Mouse (Mus musculus) liver, embryonic 11.5 days (tissue): ENCODE measurements at regions not wholly inside any gene's neighbourhood (a gene's known extent, or its start where the extent isn't known, plus 50 kb on each side); places are given as distances from the start of the nearest gene placed in this dataset.
A peak's percentile ranks its signal among the peaks of the same experiment; 100 is the strongest.

Source experiments
- ATAC-seq: fragments of 200-750 bp; cut with Nextera tagmentation; replicated peaks from 2 replicates; pipeline ENCODE4 v1.8.0; 2017; ENCODE audit warnings: moderate number of reproducible peaks, mild to moderate bottlenecking, moderate TSS enrichment, moderate library complexity; ENCODE audit not compliant: low FRiP score
- DNase-seq: peaks from one replicate; pipeline ENCODE4 v3.0.0-alpha.2; 2017; ENCODE audit warnings: low spot score
- H3K27ac ChIP-seq: fragments of 300-500 bp; sonication (generic); 2 replicates; pipeline ENCODE4 v1.5.1; 2014; ENCODE audit warnings: mild to moderate bottlenecking, low read depth, low read length, control low read depth
- H3K27me3 ChIP-seq: fragments of 300-500 bp; sonication (generic); replicated peaks from 2 replicates; pipeline ENCODE4 v1.6.1; 2014; ENCODE audit warnings: low read length, mixed read lengths; ENCODE audit not compliant: control insufficient read depth, insufficient read depth
- H3K36me3 ChIP-seq: fragments of 300-500 bp; sonication (generic); 2 replicates; pipeline ENCODE4 v1.6.1; 2014; ENCODE audit warnings: mild to moderate bottlenecking, low read length, moderate library complexity, mixed read lengths; ENCODE audit not compliant: control insufficient read depth, insufficient read depth
- H3K4me1 ChIP-seq: fragments of 300-500 bp; sonication (generic); replicated peaks from 2 replicates; pipeline ENCODE4 v1.6.1; 2014; ENCODE audit warnings: low read length, mixed read lengths; ENCODE audit not compliant: control insufficient read depth, insufficient read depth
- H3K4me2 ChIP-seq: fragments of 300-500 bp; sonication (generic); 2 replicates; pipeline ENCODE4 v1.6.1; 2014; ENCODE audit warnings: mild to moderate bottlenecking, control low read depth, moderate library complexity
- H3K4me3 ChIP-seq: fragments of 300-500 bp; sonication (generic); 2 replicates; pipeline ENCODE4 v1.5.1; 2014; ENCODE audit warnings: low read depth, low read length, control low read depth
- H3K9ac ChIP-seq: fragments of 300-500 bp; sonication (generic); 2 replicates; pipeline ENCODE4 v1.6.1; 2014; ENCODE audit warnings: low read depth, low read length, control low read depth
- H3K9me3 ChIP-seq: fragments of 300-500 bp; sonication (generic); 2 replicates; pipeline ENCODE4 v1.6.1; 2016; ENCODE audit warnings: low read length, inconsistent platforms, mixed read lengths; ENCODE audit not compliant: control insufficient read depth
- WGBS: fragments of 180-500 bp; shearing (Covaris S2); extraction: QIAGEN DNeasy Blood & Tissue Kit; methylation state at CpG from one replicate; pipeline ENCODE4 v1.1.7; 2014; 5-methylcytosine and 5-hydroxymethylcytosine counted together

DNA sequence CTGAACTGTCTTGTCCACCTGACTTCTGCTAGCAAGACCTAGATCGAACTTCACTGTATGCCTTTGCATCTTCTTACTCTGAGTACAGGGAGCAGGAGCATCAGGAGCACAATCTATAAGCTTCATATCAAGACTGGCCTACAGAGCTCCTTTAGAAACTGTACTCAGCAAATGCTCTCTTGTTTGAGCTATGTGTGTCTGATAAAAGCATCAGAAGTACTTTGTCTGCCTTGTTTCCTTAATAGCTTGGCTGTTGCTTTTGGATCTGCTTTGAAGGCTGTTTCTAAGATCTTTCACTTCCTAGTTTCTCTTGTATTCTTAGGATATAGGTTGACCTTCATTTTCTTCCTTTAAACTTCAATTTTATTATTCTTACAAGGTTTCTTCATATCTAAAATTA, 175.3 kb upstream of the Cypt12 start:
- ATAC-seq (no peak), DNase-seq (no peak)
- Histone ChIP-seq H3K4me1 (no peaks in the 10 kb centered on the region), H3K9ac (no peak overlapping the region), H3K4me2 (no peak overlapping the region), H3K4me3 (no peak overlapping the region), H3K27me3 (no peaks in the 10 kb centered on the region), H3K9me3 (no peaks in the 10 kb centered on the region), H3K27ac (no peak overlapping the region), H3K36me3 (no peaks in the 10 kb centered on the region)
- WGBS, result 71% methylated on average over 1 of the region's 1 CpGs

DNA sequence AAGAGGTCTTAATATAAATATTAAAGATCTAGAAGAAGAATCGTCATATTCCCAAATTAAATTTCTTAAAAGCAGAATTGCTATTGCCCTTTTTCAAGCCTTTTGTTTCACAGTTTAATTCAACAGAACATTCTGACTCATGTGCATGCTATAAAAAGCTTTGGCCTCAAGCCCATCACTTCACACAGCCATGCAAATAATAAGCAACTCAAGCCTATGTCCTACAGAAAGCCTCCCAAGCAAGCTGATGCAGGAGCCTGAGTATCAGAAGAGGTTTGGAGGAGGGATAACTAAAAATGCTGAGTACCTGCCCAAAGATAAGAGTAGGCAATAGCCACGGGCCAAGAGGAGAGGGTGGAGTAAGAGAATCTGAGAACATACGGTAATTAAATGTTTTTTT, 169.1 kb upstream of the Cypt12 start:
- H3K9me3 ChIP-seq, result no peaks in the 10 kb centered on the region
- WGBS, result 65% methylated on average over 3 of the region's 3 CpGs
- ATAC-seq, result no peak
- H3K4me2 ChIP-seq, result no peak overlapping the region
- H3K27me3 ChIP-seq, result no peaks in the 10 kb centered on the region; the same call in 1 of the 2 replicates
- H3K4me1 ChIP-seq, result no peaks in the 10 kb centered on the region
- no peak overlapping the region for H3K27ac ChIP-seq
- H3K36me3 ChIP-seq, result no peaks in the 10 kb centered on the region
- H3K4me3 ChIP-seq, result no peak overlapping the region
- no peak overlapping the region for H3K9ac ChIP-seq
- no peak for DNase-seq

DNA sequence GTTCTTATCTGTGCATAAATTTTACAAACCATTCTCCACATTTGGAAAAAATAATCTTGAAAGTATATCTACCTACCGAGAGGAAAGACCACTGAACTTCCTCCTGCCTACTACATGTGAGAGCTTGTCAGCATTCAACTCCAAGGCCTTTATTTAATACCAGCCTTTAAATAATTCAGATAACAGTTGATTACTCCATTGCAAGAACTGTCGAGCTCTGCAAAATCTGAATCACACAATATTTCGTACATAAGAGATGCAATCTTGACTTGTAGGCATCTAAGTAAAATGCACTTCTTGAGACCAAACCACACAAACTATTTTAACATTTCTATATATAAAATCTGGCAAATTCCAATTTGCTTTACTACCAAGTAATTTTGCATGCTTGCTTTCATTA, 164.1 kb upstream of the Cypt12 start:
- Histone ChIP-seq H3K4me2 (no peak overlapping the region), H3K9me3 (no peaks in the 10 kb centered on the region), H3K27ac (no peak overlapping the region), H3K4me1 (peaks cover 4% of the 10 kb centered on the region; the same call in 1 of the 2 replicates), H3K27me3 (peaks cover 41% of the 10 kb centered on the region), H3K4me3 (no peak overlapping the region), H3K9ac (no peak overlapping the region), H3K36me3 (no peaks in the 10 kb centered on the region)
- WGBS, result 67% methylated on average over 3 of the region's 3 CpGs
- ATAC-seq (no peak), DNase-seq (no peak)

- Histone ChIP-seq H3K4me1 (peaks cover 4% of the 10 kb centered on the region; the same call in 1 of the 2 replicates), H3K27me3 (peaks cover 46% of the 10 kb centered on the region), H3K36me3 (no peaks in the 10 kb centered on the region), H3K27ac (no peak overlapping the region), H3K9ac (no peak overlapping the region), H3K4me2 (no peak overlapping the region), H3K4me3 (no peak overlapping the region), H3K9me3 (no peaks in the 10 kb centered on the region)
- 45% methylated on average over 3 of the region's 3 CpGs for WGBS
- no peak for ATAC-seq
- DNase-seq, result no peak
Measured at GRCm38 (mm10) chr3:17784587-17784986, 163.6 kb upstream of the Cypt12 start.

GRCm38 (mm10) chr3:17785106-17786022, 162.8 kb upstream of the Cypt12 start:
- Histone ChIP-seq H3K27ac (no peak overlapping the region), H3K4me2 (peak overlapping the region; percentile 63), H3K4me3 (peak overlapping the region; percentile 43), H3K9ac (no peak overlapping the region), H3K36me3 (no peaks in the 10 kb centered on the region), H3K9me3 (no peaks in the 10 kb centered on the region), H3K27me3 (peaks cover 53% of the 10 kb centered on the region), H3K4me1 (peaks cover 4% of the 10 kb centered on the region; the same call in 1 of the 2 replicates)
- 9% methylated on average over 21 of the region's 21 CpGs for WGBS
- DNase-seq (no peak), ATAC-seq (no peak)

DNA sequence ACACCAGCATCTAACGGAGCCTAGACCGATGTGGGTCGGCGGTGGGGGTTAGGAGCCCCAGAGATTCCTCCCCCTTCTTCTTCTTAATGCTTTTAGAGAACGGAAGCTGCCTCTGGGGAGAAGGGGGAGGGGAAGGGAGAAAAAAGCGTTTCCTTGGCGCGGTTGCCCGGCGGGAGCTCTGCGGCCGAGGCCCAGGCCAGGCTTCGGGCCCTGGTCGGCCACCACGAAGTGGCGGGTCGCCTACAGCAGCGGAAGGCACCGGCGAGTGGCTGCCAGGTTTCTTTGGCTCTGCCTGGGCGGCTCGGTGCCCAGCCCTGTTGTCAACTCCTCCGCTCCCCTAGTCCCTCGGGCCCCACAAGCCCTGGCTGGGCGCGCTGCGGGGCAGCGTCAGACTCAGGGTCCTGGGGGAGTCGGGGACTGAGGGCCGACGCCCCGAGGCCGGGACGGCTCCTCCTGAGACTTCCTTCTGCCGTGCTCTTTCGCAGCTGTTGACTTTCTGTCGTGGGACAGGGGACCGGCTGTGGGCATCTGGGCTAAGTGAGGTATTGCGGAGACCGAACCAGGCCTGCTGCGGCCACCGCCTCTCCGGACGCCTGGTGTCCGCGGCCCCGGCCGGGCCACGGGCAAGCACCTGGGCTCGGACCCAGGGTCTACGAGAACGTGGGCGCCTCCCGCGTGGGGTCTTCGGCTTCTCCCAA, 162.0 kb upstream of the Cypt12 start:
- 1% methylated on average over 37 of the region's 56 CpGs for WGBS
- DNase-seq (peak; percentile 46), ATAC-seq (peak; percentile 36; the same call in 1 of the 2 replicates)
- Histone ChIP-seq H3K4me2 (peak overlapping the region; percentile 63), H3K9me3 (no peaks in the 10 kb centered on the region), H3K4me1 (peaks cover 4% of the 10 kb centered on the region; the same call in 1 of the 2 replicates), H3K9ac (no peak overlapping the region), H3K36me3 (no peaks in the 10 kb centered on the region), H3K4me3 (peak overlapping the region; percentile 43), H3K27me3 (peaks cover 60% of the 10 kb centered on the region), H3K27ac (no peak overlapping the region)

DNA sequence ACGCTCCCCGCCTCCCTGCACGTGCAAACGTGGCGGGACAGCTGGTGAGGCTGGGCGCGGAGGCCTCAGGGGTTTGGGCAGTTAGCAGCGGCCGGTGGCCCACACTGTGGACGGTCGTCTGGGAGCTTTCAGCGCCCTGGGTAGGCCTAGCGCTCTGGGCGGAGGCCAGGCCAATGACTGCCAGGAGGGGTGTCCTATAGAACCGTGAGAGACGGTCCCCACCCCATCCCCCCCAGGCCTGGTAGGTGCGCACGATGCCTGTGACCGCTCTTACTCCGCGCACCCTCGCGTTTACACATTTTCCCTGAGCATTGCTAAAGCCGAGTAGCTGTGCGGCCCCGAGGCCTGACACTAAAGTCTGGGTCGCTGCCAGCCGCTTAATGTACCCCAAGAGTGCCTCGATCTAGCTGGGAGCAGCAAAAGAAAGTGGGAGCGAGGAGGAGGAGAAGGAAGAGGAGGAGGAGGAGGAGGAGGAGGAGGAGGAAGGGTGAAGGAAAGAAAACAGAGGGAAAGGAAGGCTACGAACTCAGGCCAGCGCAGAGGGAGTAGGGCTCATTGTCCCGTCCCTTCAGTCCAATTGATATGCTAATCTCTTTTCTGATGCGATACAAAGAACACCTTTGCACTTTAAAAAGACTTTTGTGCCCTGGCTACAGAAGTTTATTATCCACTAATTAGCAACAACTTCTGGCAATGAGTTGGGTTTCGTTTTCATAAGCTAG, 161.3 kb upstream of the Cypt12 start:
- H3K36me3 ChIP-seq, result no peaks in the 10 kb centered on the region
- H3K4me3 ChIP-seq, result peak overlapping the region; percentile 43
- H3K4me2 ChIP-seq, result peak overlapping the region; percentile 63
- H3K9ac ChIP-seq, result no peak overlapping the region
- ATAC-seq (peak; percentile 47; the same call in 1 of the 2 replicates), DNase-seq (peak; percentile 36)
- H3K4me1 ChIP-seq, result peaks cover 4% of the 10 kb centered on the region; the same call in 1 of the 2 replicates
- no peak overlapping the region for H3K27ac ChIP-seq
- 4% methylated on average over 35 of the region's 35 CpGs for WGBS
- H3K9me3 ChIP-seq, result no peaks in the 10 kb centered on the region
- H3K27me3 ChIP-seq, result peaks cover 67% of the 10 kb centered on the region
